Mouse (Mus musculus) frontal cortex, postnatal 14 days (tissue): Measurements from ENCODE around the gene Necap2.

Experiments used
- DNase-seq, 2 experiments: peaks; one replicate each; pipeline ENCODE4 v3.0.0; 2022; ENCODE audit warnings: low spot score in 2 of 2

The Necap2 gene

DNA sequence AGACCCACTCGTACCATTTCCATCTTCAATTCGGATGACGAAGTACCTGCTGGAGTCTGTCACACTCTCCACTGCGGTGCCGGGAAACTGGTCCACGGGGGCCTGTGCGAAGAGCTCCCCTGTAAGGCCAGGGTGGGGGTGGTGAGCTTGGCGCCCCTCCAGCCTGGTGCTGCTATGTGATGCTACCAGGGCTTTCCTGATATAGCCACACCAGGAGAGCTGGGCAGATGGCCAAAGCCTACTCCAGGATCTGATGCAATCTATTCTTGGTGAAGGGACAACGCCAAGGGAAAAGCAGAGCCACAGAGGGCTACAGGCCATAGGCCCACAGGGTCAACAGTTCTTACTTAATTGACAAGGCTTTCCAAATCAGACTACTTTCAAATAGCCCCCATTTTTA, 4.5 kb downstream of the Necap2 start:
- DNase-seq, result peak in 1 of 2 experiments; percentile 52

DNA sequence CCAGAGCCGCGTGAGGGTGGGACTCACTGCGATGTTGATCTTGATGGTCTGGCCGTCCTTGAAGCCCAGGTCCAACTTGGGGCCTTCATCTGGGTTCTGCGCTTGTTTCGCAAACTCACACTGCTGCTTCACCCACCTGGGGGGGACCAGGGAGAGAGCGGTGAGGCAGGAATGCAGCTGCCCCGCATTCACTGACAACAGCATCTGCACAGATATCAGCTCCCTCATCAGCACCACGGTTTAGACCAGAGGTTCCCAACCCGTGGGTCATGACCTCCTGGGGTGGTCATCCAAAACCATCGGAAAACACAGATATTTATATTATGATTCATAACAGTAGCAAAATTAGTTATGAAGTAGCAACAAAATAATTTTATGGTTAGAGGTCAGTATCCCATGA, 5.7 kb downstream of the Necap2 start:
- DNase-seq, result no peak

DNA sequence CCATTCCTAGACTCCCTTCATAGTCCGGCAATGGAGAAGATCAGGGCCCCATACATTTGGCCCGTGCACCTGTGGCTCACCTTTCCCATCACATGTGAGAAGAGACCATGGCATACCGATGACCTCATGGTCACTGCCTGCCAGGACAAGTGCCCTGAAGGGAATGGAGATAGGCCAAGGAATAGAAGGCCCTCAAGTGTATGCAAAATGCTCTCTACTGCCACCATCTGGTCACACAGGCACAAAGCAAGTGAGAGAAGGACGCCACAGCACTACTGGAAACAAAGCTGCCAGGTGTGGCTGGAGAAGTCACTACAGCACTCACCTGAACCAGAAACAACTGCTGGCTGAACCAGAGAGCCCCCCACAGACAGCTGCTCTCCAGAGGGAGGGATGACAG, 8.4 kb downstream of the Necap2 start:
- no peak for DNase-seq

DNA sequence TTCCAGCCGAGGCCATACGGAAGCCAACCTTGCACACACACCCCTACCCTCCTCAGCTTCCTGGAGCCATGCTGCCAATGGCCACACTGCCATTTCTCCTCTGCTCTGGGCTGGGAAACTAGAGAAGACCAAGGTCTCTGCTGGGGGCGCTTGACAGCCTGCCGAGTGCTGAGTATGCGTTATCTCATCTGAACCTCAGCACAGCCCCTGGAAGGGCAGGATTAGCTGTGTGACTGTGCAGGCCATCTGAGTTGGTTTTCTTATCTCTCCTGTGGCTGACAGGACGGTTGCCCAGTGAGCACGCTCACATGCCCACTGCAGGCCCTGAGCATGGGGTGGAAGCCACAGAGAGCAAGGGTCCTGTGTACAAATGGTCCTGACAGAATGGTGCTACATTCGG, 9.5 kb downstream of the Necap2 start:
- DNase-seq, result no peak

DNA sequence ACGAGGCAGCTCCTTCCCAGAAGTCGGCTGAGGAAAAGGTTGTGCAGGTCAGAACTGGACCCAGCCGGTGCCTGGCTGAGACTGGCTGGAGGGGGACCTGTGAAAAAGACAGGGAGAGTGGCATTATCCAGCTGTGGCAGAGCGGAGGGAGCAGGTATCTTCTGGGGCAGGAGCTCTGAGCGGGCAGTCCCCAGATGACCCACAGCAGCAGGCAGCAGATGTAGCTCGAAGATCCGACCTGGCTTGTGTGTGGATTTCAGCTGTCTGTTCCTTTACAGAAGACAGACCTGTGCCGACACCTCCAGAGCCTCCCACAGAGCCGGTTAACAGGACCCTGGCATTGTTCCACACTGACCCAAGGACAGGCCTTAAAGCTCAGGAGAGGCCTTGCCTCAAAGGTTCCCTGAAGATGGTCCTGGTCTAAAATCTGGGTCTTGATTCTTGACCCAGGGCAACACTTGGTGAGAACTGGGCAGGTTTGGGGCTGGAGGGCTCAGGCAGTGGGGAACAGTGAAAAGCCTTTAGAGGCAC, 10.6 kb downstream of the Necap2 start:
- DNase-seq, result no peak

DNA sequence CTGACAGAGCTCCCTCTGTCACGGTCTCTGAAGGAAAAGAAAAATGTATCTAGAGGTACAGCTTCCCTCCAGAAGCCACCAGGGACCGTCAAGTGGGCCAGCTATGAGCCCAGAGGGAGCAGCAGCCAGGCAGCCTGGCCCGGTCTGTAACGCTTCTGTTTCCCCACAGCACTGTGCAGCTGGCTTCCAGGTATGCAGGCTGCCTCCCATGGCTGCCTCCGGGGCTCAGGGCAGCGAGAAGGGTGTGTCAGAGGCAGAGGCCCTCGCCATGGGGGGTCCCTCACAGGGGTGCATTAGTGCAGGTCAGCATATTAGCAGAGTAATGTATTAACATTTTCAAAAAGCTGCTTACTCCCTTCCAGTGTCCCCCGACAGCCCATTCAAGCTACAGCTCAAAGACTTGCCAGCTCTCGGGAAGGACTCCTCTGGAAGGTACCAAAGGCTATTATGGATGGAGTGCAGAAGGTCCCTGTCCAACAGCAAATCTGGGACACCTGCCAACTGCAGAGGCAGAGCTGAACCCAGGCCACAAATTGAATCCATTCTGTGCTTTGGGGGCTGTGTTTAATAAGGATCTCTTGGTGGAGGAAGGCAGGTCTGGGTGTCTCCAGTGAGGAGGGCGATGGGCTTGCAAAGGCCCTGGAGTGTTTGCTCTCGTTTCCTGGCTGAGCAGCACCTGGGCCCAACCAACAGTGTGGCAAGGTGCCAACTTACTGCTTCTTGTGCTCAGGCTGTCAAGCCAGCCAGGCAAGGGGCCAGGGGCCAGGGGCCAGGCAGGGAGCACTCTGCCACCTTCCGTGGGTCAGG, 11.2 kb downstream of the Necap2 start:
- DNase-seq, result no peak

DNA sequence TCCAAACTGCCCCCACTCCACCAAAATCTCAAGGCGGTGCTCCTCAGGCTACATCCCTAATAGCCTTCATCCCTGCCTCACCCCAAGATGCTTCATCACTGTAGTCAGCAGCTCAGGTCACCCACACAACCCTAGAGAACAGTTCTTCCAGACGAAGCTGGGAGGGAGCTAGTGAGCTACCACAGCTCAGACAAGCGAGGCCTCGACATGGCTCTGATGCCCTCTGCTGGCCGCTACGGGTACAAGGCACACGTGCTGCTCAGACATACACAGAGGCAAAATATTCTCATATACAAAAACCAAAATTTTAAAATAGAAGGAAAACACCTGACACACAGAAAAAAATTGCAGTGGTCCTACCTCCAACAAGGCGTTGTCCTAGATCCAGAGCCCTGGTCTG, 13.0 kb downstream of the Necap2 start:
- peak; percentile 70 to 74 for DNase-seq

DNA sequence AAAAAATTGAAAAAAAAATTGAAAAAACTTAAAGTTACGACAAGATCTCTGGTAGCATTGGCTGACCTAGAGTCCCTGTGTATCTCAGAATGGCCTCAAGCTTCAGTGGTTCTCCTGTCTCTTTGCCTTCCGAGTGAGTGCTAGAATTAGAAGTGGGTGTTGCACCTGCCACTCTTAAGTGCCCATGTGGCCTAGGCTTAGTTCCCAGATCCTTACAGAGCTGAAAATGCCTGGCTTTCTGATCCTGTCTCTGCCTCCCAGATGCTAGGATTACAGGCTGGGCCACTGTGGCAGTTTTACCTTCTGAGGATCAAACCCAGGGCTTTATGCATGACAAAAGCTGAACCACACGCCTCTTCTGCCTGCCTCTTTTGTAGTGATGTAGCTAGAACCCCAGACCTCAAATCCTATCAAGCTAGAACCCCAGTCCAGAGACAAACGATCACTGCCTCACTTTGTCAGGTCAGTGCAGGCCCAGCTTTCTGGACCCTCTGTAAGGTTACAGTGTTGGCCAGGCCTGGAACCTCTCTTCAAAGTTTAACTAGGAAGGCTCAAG, 14.0 kb downstream of the Necap2 start:
- no peak for DNase-seq

DNA sequence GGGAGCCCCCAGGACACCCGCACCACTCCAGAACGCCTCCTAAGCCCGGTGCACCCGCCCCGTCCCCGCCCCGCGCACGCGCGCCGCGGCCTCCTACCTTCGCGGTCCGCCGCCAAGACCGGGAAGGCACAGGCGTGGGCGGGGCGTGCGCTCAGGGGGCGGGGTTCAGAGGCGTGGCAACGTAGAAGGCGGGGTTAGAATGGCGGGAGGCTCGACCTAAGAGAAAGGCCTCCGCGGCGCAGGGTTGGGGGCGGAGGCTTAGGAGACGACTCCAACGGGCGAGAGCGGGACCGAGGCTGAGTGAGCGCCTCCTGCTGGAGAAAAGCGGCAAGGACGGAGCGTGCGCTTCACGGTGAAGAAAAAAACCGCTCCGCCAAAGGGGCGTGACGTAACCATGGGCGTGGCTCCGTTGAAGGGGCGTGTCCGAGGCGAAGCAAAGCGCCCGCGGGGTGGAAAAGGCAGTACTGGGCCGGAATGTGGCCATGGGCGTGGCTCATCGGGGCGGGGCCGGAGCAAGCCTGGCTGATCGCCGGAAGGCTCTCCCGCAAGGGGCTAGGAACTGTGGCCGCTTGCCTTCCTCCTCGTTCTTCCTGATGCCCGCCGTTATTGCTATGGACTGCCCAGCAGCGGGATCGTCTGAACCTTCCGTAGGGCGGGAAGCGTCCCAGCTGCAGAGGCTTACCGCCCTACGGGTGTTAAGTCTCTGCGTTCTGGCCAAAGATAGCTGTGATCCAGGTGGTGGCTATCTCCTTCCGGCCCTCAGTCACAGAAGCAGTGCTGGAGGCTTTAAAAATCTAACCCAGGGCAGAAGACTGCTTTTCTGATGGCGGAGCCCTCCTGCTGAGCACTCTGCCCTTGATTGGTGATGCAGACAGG, 17.5 kb downstream of the Necap2 start, which contains the start of gene Crocc:
TSS of gene Crocc (minus strand) at position 125 of the 876 bp plus-strand sequence.
- peak; percentile 96 to 99 for DNase-seq

DNA sequence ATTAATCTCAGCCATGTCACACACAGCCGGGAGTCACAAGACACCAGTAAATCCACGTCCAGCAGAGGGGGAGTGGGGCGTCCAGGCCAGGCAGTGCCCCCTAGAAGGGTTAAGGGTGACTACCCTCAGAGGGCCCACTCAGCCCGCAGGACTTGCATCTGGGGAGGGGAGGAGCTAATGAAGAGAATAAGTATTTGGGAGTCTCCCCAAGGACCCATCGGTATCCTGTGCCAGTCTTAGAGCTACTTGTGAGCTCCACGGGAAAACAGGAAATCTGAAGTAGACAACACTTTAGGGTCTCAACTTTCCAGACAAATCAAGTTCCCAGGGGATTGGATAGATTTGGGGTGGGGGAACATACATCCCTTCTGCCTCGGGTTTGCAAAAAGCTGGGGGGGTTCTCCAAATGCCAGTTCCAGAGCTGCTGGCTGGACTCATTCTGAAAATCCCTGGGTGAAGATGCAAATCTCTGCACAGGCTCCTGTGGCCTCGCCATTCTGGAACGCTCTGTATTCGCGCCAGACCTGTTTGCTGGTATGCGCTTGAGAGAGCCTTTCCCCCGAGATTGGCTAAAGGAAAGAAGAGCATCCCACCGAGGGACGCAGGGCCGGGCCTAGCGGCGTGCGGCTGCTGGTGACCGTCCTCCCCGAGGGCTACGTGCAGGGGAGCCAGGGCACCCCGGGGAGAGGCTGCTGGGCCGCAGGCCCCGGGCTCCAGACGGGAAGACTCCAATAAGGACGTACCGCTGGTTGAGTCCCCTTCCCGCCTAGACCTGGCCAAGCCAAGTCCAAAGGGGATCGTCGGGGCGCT, 18.3 kb downstream of the Necap2 start:
- DNase-seq, result no peak

DNA sequence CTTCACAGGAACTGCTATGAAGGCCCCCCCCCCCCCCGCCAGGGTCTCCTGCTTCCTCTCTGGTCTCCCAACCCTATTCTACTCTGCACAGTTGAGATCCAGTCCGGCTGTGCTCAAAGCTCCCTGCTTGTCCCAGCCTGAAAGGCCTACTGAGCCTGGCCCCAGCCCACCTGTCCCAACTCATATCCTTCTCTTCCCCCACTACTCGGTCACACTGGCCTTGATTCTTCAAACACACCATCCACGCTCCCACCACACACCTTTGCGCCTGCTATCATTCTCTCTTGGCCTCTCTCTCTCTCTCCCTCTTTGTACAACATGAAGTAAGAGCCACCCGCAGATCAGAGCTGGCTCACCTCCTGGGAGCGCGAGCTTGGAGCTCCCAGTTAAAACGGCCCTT, 19.3 kb downstream of the Necap2 start:
- DNase-seq, result no peak

DNA sequence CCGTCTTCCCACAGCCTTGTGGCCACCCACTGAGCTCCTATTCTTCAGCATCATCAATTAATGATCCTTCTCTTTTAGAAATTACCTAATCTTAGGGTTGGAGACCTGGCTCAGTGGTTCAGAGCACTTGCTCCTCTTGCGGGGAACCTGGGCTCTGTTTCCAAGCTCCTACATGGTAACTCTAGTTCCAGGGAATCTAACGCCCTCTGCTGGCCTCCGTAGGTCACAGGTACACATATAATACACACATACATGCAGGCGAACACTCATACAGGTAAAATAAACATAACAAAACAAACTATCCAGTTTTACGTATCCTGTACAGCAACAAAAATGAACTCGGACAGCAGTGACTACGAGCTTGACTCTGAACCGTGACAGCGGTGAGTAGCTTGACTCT, 21.2 kb downstream of the Necap2 start:
- no peak for DNase-seq

DNA sequence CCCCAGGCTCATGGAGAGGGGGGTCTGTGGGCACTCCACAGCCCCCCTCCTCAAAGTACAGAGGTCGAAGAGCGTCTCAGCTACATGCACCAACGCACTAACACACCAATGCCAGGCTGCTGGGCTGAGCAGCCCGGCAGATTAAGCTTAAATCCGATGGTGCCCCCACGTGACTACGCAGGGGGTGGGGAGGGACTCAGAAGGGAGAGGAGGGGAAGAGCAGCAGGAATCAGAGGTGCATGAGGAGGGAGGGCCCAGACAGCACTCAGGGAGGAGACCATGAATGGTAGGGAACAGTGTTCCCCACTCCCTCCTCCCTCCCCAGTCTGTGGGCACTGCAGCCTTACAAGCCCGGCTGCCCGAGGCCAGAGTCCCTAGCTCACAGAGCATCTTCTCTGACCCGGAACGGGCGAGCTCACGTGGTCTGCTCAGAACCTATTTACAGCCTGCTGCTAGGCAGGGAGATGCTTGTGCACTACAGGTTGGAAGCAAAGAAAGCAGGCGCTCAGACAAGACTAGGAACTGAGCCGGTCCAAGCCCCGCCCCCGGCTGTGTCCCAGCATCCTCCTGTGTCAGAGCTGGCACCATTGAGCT, 24.5 kb downstream of the Necap2 start:
- DNase-seq, result peak; percentile 70 to 77

DNA sequence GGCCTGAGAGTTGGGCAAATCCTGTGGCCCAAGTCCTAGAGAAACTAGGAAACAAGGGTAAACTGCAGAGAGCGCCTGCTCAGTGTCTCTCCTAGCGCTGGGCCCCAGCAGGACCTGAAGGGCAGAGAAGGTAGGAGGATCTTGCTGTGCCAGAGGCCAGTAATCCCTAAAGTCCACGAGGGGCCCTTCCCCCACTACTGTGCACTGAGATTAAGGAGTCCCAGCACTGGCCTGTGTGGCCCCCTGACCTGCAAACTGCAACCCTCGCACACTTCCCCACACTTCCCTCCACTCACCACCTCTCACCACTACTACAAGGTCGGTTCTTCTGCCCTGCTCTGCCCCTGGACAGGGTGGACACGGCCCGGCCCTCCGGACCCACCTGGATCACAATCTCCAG, 25.0 kb downstream of the Necap2 start:
- no peak for DNase-seq

DNA sequence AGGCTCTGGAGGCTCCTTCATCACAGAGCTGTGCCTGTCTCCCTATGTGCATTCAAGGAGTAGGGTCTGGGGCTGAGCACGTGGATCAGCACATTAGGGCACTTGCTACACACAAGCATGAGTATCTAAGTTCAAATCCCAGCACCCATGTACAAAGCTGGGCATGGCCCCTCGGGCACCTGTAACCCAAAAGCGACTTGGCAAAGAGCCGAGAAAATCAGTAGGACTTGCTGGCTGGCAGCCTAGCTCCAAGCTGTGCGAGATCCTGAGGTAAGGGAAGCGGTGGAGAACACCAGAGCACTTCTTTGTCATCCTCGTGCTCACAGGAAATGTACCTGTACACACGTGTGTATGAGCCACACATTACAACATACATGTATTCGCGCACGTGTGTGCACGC, 25.7 kb downstream of the Necap2 start:
- DNase-seq, result no peak

DNA sequence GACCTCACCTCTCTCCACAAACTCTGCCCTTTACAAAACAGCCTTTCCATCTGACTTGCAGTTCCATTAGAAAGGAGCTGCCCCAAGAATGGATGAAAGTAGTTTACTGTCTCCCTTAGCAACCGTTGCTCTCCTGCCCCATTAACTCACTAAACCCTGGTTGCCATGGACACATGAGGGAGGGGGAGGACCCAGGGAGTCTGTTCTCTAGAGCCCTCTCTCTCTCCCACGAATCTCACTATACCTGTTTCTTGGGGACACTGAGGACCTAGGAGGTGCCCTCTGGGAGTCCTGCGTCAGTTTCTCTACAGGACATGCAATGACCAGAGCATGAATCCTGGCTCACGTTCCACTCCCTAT, 28.7 kb downstream of the Necap2 start:
- no peak for DNase-seq

DNA sequence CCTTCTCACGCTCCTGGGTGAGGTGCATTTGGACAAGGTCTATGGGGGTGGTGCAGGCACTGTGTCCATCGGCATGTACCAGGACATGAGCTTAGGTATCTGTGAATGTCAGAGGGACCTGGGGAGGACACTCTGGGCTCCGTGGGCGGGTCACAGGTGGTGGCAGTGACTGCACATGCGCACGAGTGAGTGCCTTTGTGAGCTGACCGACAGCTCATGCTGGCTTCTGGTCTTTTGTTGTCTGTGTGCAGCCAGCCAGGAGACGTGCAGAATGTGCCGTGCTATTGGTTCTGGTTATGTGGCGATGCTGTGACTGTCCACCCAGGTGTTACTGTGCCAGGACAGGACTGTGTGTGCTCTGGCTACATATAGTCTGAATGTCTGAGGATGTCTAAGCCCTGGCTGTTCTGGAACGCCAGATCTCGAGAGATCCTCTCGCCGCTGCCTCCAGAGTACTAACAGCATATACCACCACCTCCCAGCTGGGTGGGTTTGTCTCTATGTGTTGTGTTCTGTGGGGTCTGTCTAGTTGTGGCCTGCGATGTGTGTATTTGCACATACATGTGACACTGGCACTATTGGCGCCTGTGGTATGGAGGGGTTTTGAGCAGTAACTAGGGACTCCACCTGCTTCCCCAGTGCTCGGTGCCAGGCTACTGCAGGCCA, 29.2 kb downstream of the Necap2 start:
- DNase-seq, result no peak

DNA sequence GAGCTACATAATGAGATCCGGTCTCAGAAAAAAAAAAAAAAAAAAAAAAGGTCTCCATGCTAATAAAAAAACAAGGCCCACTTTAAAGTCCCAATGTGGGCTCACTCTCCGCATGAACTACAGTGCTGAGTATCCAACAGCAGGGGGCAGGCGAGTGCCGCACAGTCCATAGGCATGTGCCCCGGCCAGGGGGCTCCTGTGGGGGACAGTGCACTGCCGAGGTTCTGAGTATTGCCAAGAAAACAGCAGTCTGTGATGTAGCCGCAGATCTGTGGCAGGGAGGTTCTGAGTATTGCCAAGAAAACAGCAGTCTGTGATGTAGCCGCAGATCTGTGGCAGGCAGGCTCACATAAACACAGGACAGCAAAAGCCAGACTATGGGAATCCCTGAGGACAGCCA, 33.3 kb downstream of the Necap2 start:
- no peak for DNase-seq

DNA sequence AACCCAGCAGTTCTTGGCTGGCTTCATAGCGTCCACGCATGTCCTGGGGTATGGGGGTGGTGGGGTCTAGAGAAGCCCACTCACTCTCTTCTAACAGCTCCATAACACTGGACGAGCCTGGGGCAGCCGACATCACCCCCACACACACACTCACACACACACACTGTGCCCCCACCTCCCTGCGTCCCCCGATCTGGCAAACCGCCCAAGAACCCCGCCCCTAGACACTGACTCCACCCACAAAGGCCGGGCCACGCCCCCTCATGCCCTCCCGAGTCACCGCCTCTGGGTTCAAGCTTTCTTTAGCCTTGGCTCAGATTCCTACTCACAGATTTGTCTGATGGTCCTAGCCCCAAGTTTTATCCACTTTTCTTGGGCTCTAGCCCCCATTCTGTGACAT, 37.0 kb downstream of the Necap2 start:
- no peak for DNase-seq
